Mouse (Mus musculus) brain, embryonic 18.5 days (tissue): ENCODE results near the gene Morf4l1.

ENCODE experiments used
- DNase-seq: peaks from one replicate; pipeline ENCODE4 v3.0.0-alpha.2; 2012; ENCODE audit warnings: low read depth, low spot score

Morf4l1 gene

DNA sequence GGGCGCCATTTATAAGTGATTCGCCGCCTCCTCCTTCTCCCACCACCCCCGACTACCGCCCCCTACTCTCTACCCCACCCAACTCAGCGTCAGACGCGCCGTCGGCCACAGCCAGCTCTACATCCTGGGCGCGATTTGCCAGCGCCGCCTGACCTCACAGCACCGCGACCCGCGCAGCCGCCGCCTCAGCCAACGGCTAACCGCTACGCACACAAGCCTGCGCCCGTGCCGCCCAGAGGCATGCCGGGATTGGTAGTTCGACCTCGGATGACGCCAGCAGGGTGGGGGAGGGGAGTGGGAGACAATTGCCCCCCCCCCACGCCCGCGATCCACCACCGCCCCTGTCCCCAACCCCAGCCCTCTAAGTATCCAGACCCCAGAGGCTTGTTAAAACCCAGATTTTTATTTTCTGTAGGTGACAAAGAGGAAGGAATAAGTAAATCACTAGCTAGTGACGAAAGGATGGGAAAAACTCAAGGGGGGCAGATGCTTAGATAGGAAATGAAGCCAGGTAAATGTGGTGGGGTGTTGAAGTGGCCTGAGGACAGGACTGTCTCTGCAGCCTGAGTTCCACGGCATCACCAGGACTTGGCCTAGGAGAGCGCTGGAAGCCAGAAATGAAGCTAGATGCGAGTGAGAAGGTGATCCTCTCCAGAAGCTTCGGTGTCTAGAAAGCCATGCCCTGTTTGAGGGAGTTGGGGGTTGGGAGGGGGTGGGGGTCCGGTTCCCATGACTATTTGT is at the start of gene Morf4l1:
Morf4l1 (minus strand) TSS at position 208 of the 741 bp plus-strand sequence.
- peak; percentile 97 for DNase-seq

- DNase-seq: no peak
These were observed 49.1 kb upstream of the Morf4l1 start for GRCm38 (mm10) chr9:90163749-90164095.

- DNase-seq: no peak
These were observed 48.6 kb upstream of the Morf4l1 start, which contains the start of gene Adamts7 for GRCm38 (mm10) chr9:90162926-90163748. TSS of gene Adamts7 (plus strand) at chr9:90163069.

DNA sequence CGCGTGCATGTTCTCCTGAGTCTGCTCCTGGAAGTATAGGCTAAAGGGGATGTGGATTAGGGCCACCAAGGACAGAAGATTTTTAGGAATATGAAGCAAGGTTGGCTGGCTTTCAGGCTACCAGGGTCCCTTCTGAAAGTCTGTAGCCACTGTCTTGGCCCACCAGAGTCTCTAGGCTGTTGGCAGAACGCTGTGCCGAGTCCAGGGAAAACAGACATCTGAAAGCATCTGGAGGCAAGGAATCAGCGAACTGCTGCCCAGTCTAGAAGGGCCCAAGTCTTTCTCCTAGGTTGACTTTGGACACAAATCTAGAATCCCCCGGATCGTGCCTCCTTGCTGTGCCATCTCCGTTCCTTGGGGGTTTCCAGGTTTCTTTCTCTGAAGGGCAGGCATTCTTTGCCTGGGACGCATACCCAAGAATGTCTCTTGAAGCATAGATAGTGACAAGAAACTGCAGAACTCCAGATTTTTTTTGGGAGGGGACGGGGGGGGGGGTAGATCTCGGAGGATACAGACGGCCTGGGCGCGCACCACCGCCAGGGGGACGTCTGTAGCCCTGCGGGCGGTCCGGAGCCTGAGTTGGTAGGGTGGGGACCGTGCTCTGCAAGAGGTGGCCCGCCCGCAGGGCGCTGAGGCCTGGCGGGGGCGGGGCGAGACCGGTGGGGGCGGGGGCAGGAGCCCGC is 47.8 kb upstream of the Morf4l1 start:
- DNase-seq: no peak

- no peak for DNase-seq
These were observed 32.3 kb upstream of the Morf4l1 start for GRCm38 (mm10) chr9:90146869-90147268.

GRCm38 (mm10) chr9:90145788-90146187 is 31.2 kb upstream of the Morf4l1 start:
- DNase-seq: no peak

DNA sequence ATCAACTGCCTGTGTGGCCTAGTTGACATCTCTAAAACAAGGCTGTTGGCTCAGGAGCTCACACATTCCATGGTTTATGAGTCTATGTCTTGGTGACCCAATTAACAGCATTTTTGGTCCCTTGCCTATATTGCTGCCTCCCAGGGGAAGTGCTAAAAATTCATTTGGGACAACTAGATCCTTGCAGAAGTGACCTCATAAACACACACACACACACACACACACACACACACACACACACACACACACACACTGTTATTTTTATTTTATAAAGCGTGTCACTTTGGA is 22.0 kb upstream of the Morf4l1 start:
- no peak for DNase-seq

- DNase-seq: no peak
These were observed 21.5 kb upstream of the Morf4l1 start for GRCm38 (mm10) chr9:90135963-90136677.

DNA sequence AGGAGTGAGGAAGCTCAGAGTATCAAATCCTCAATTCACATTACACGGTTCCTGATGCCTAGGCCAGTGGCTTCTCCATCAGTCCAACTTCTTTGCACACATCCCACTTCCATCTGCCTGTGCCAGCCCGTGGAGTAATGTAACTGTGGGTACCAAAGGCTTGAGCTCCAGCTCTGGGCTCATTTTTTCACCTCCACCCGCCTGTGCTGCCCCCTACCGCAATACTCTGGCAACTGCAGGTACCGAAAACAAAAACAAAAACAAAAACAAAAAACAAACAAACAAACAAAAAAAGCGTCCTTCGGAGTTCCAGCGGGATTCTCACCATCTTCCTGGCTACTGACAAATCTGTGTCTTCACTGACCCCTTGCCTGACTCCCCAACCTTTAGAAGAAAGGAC is 20.9 kb upstream of the Morf4l1 start:
- no peak for DNase-seq

GRCm38 (mm10) chr9:90133562-90134355 is 19.2 kb upstream of the Morf4l1 start:
- DNase-seq: no peak

GRCm38 (mm10) chr9:90128636-90129201 is 14.1 kb upstream of the Morf4l1 start:
- no peak for DNase-seq

- DNase-seq: no peak
These were observed 12.6 kb upstream of the Morf4l1 start for GRCm38 (mm10) chr9:90127146-90127545.

GRCm38 (mm10) chr9:90126260-90127010 is 11.9 kb upstream of the Morf4l1 start:
- peak; percentile 39 for DNase-seq

GRCm38 (mm10) chr9:90125416-90126099 is 11.0 kb upstream of the Morf4l1 start:
- DNase-seq: no peak

GRCm38 (mm10) chr9:90124873-90125245 is 10.3 kb upstream of the Morf4l1 start:
- no peak for DNase-seq

DNA sequence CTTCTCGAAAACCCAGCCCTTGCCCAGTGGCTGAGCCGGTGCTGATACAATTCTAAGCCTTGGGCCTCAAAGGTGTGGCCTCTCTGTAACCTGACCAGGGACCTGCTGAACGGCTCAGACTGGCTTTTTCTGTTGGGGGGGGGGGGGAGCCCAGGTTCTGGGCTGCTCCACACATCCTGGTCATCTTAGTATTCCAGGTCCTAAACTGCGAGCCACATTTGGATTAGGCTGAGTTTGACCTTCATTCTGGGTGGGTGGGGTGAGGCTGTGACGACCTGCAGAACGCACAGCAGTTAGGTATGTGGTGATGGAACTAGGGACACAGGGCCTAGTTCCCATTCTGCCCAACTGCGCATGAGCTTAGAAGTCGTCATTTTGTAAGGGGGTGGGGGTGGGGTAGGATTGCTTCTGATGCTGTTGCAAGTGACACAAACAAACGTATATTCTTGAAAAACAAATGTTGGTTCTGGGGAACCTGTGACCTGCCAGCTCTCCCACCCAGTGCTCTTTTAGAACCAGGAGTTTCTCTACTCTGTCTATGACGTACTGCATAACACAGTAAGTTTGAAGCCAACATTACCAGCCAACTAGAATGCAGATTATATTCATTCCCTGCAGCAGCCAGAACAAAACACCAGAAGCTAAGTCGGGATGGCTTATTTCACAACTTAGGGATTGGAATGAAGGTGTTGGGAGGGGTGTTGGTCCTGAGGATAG is 9.7 kb upstream of the Morf4l1 start:
- DNase-seq: no peak

GRCm38 (mm10) chr9:90122246-90122740 is 7.7 kb upstream of the Morf4l1 start:
- no peak for DNase-seq

- no peak for DNase-seq
These were observed 2.7 kb upstream of the Morf4l1 start for GRCm38 (mm10) chr9:90117234-90117633.

- DNase-seq: no peak
These were observed 730 bp upstream of the Morf4l1 start for GRCm38 (mm10) chr9:90115308-90115700.
